Mouse (Mus musculus): ENCODE results near the gene Raet1e. TPM values are rescaled to one million over a fixed set of nuclear protein-coding genes. Genes with fewer than 3 reads are reported as not detected.
A peak's percentile ranks its signal among the peaks of the same experiment; 100 is the strongest.
"Not testable (repeated sequence)": the region's sequence is repeated elsewhere in the genome, so short reads cannot be mapped to it uniquely, and the experiment has no call there.

The Raet1e gene
- total RNA-seq, 2 experiments from 2014 or later = not detected

DNA sequence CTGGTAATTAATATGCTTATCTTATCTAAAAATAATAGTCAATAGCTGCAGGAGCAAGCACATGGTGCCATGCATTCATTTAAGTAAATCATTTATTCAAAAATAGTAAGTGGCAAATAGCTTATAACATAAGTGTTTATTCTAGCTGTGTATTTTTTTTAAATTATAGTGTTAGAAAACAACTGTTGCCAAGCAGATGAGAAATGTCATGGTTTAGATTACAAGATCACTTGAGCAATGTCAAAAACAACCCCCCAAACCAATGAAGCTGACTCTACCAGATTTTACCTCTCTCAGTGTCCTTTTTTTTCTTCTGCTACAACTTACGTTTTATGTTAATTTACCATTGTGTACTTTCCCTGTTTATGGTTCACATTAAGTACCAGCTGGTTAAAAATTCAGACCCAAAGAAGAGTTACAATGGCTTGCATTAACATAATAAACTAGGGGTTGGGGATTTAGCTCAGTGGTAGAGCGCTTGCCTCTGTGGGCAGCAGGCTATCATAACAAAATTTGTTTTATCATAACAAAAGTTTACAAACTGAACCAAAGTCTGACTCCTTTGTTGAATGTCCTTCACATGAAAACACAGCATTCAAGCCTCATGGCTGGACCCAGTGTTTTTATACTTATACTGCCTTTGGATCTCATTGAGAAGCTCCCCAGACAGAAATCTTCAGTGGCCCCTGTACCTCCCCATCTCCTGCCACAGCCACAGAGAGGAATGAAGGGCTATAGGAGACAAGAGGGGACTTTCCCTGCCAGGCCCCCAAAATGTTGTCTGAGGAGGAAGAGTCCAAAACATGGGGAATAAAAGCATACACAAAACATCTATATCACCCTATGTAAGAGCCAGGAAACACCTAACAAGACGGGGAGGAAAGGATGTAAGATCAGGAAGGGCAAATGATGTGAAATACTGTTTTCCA, 3.2 kb upstream of the Raet1e start:
- no peak for DNase-seq (ENCODE audit: low spot score in 2 of 2)
- TF ChIP-seq CTCF (conservative IDR thresholded peaks at IDR 0.05) = no peak
- no peak overlapping the region for H3K27ac ChIP-seq
- no peak overlapping the region for H3K4me3 ChIP-seq

DNA sequence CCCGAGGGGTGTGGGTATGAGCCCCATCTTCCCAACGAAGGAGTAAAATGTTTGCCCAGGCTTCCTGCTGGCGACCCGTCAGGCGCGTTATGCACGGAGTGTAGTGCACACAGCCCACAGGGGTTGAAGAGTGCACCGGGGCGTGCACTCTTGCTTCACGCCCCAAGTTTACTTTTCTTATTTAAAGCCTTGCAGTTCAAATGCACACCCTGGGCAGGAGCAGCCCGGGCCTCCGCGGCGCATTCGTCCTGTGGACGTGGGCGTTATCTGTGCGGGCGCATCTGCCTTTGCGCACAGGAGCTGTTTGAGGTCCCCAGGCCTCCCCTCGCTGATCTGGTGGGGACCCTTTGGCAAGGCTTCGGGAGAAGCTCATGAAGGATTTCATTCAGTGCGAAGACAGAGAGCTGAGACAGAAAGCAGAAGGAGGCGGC, 777 bp downstream of the Raet1e start:
- TF ChIP-seq CTCF (conservative IDR thresholded peaks at IDR 0.05) = no peak
- DNase-seq (ENCODE audit: low spot score in 2 of 2) = no peak
- Histone ChIP-seq H3K4me3 (no peak overlapping the region), H3K27ac (no peak overlapping the region)

- DNase-seq (ENCODE audit: low spot score in 2 of 2) = no peak
- no peak for TF ChIP-seq CTCF (conservative IDR thresholded peaks at IDR 0.05)
These were observed 1.3 kb downstream of the Raet1e start for GRCm38 (mm10) chr10:22159581-22160140.

GRCm38 (mm10) chr10:22163279-22163678, 4.9 kb downstream of the Raet1e start:
- H3K4me3 ChIP-seq; DNase-seq (ENCODE audit: low spot score in 2 of 2); H3K27ac ChIP-seq: not testable (repeated sequence)

More at GRCm38 (mm10) chr10:22159581-22160140, 1.3 kb downstream of the Raet1e start:
- H3K27ac ChIP-seq = no peak overlapping the region
- no peak overlapping the region for H3K4me3 ChIP-seq

- peak; percentile 46 to 75 for DNase-seq (ENCODE audit: low spot score in 2 of 2)
- H3K4me3 ChIP-seq, H3K27ac ChIP-seq: not testable (repeated sequence)
- TF ChIP-seq CTCF (conservative IDR thresholded peaks at IDR 0.05) = peak; percentile 69
These were observed 5.6 kb downstream of the Raet1e start for GRCm38 (mm10) chr10:22163705-22164583.

DNA sequence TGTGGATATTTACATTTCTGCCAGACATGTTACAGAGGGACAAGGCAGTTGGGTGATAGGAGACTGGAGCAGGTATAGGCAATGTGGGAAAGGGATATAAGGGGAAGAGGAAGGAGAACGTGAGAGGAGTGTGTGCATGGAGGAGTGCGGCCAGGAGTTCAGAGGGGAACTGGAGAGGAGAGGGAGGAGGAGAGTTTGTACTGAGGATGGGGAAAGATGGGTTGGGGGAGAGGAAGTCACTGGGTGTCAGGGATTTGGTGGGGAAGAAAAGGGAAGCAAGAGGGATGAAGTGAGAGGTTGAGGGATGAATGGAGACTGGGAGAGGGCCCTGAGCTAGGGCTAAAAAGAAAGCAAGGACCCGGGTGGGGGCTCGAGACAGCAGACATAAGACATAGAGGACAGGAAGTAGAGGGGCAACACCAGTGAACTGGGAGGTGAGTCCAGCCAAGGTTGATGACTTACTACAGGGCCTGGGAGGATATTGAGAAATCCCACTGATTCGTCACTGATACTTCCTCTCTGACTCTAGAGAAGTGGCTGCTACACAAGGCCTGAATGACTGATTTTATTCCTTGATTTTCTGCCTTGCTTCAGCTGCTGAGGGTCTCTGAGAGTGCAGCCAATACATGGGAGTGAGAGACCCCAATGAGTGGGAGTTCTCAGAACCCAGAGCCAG, 7.1 kb downstream of the Raet1e start:
- not testable (repeated sequence) for H3K27ac ChIP-seq; DNase-seq (ENCODE audit: low spot score in 2 of 2); H3K4me3 ChIP-seq

GRCm38 (mm10) chr10:22166025-22166424, 7.7 kb downstream of the Raet1e start:
- H3K4me3 ChIP-seq; H3K27ac ChIP-seq; DNase-seq (ENCODE audit: low spot score in 2 of 2): not testable (repeated sequence)

DNA sequence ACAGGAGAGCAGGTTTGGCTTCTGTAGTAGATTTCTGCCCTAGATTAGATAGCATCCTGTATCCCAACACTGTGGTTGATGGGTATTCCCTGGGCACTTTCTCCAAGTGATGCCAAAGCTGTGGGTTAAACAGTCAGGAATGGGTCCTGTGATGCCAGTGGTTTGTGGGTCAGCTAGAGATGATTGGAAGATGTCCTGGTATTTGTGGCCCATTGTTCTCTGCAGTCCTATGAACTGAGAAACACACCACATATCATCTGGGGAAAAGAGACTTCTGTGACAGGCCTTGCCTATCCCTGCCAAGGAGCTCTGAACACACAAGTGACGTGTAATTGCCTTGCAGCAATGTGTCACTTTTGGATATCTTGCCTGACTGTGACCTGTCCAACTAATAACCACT, 8.7 kb downstream of the Raet1e start:
- not testable (repeated sequence) for H3K4me3 ChIP-seq; DNase-seq (ENCODE audit: low spot score in 2 of 2); H3K27ac ChIP-seq

DNA sequence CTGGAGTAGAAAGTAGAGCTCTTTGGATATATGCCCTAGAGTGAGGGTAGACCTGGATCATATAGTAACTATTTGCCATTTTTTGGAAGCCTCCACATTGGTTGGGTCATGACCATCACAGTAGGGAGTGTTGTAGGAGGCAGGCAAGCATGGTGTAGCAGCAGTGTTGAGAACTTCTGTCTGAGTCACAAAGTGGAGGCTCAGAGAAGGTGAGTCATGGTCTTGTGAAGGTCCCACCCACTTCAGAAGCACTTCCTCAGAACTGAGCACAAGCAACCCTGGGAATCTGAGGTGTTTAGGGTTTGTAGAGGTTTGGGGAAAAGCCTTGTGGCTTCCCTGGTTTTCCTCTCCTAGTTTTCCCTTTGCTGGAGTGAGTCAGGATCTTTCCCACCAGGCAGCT, 10.7 kb downstream of the Raet1e start:
- not testable (repeated sequence) for H3K4me3 ChIP-seq; DNase-seq (ENCODE audit: low spot score in 2 of 2); H3K27ac ChIP-seq

DNA sequence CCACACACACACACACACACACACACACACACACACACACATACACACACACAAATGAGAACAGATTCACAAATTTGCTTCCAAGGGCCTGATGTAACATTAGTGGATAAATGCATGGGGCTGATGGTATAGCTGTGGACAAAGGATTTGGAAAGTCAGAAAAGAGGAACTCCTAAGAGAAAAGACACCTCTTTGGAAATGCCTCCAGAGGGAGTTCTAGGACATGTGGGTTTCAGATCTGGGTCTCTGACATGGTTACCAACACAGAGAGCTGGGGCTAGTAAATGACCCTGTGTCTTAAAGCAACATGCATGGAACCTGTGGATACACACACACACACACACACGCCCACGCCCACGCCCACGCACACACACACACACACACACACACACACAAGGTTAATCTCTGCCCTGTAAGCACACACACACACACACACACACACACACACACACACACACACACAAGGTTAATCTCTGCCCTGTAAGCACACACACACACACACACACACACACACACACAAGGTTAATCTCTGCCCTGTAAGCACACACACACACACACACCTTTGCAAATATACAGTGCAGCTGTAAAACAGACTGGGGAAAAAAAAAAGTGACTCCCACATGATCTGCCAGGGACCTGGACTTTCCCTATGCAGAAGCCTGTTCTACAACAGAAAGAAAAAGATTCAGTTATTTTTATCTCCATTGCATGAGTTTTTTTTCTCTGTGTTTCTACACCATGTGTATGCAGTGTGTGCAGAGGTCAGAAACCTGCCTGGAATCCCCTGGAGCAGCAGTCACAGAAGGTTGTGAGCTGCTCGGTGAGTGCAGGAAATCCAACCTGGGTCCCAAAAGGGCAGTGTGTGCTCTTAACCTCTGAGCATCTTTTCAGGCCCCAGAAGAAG, 14.3 kb downstream of the Raet1e start:
- not testable (repeated sequence) for DNase-seq (ENCODE audit: low spot score in 2 of 2); H3K4me3 ChIP-seq; H3K27ac ChIP-seq

DNA sequence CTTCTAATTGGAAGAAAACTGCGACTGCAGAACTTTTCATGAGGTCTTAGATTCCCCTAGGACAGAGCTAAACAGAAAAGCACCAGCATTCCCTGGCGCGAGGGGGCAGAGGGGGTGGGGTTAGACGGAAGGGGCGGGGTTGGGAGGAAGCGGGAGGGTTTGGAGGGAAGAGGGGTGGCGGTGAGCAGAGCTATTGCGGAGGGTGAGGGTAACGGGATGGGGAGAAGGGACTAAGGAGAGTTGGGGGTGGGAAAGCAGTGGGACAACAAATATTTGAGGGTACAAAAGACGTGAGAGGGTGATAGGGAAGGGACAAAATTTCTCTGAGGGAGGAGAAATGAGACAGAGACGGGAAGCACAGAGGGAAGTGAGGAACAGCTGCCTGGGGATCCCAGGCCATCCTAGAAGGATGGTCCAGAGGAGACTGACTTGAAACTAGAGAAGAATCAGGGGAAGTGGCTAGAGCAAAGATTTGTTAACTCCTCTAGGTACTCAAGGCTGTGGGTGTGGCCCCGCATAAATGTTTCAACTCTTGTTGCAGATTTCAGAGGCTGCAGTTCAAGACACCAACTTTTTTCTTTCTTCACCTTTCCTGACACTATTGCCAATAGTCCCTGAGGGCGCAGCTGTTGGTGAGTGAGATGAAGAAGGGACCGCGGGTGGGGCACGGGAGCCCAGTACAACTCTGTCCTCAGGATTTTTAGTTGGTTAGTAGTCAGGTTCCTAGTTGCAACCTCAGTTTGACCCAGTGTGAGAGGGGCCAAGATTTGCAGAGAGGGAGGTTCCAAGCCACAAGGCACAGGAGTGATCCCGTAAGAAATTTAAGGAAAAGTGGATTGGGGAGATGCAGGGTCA, 15.2 kb downstream of the Raet1e start:
- not testable (repeated sequence) for H3K4me3 ChIP-seq; H3K27ac ChIP-seq; DNase-seq (ENCODE audit: low spot score in 2 of 2)

GRCm38 (mm10) chr10:22174190-22174487, 15.8 kb downstream of the Raet1e start:
- not testable (repeated sequence) for DNase-seq (ENCODE audit: low spot score in 2 of 2); H3K27ac ChIP-seq; H3K4me3 ChIP-seq

DNA sequence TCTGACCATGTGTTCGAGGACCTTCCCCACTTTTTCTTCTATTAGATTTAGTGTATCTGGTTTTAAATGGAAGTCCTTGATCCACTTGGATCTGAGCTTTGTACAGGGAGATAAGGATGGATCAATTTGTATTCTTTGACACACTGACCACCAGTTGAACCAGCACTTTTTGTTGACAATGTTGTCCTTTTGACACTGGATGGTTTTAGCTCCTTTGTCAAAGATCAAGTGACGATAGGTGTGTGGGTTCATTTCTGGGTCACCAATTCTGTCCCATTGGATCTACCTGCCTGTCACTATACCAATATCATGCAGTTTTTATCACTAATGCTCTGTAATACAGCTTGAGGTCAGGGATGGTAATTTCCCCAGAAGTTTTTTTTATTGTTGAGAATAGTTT, 18.1 kb downstream of the Raet1e start:
- H3K4me3 ChIP-seq; DNase-seq (ENCODE audit: low spot score in 2 of 2); H3K27ac ChIP-seq: not testable (repeated sequence)

DNA sequence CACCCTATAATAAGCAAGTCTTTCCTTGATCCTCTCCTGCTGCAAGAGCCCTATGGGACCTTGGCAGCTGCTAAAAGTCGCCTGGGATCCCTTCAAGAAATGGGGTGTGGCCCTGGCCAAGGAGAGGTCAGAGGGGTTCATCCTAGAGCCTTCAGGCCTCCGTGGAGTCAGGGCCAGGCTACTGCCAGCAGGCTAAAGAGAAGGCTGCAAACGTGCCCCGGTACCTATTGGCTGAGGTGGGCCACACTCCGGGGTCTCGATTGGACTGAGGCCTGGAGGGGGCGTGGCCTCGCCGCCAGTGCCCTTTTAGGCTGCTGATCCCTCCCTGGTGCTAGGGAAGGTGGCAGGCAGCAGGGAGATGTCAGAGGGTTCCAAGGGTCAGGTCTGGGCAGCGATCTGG, 32.7 kb downstream of the Raet1e start:
- not testable (repeated sequence) for H3K27ac ChIP-seq; DNase-seq (ENCODE audit: low spot score in 2 of 2); H3K4me3 ChIP-seq

GRCm38 (mm10) chr10:22201352-22201751, 43.0 kb downstream of the Raet1e start:
- not testable (repeated sequence) for H3K4me3 ChIP-seq; H3K27ac ChIP-seq; DNase-seq (ENCODE audit: low spot score in 2 of 2)
